Mouse (Mus musculus) stomach, postnatal 0 days (tissue): ENCODE measurements around the gene Ice1.
A peak's percentile ranks its signal among the peaks of the same experiment; 100 is the strongest.

ENCODE experiments used
- CTCF ChIP-seq: IDR thresholded peaks from 2 replicates; pipeline ENCODE4 v1.5.1; 2016; ENCODE audit warnings: antibody characterized with exemption, low read depth, mild to moderate bottlenecking, moderate library complexity
- EP300 ChIP-seq: optimal IDR thresholded peaks from 2 replicates; pipeline ENCODE3; 2016; ENCODE audit warnings: antibody characterized with exemption

- TF ChIP-seq CTCF (peak; percentile 52), EP300 (no peak)
Measured at GRCm38 (mm10) chr13:70604723-70605122, 32.7 kb downstream of the Ice1 start.
